In genomic region chr14:25759551-25759950, GRCm38 (mm10) we compare ENCODE assay signal across 10 mouse cellular contexts. TPM values are rescaled to one million over a fixed set of nuclear protein-coding genes. Genes with fewer than 3 reads are reported as not detected.
DNase-seq lines count a peak whose midpoint lies in the region; ATAC-seq and TF ChIP-seq lines count a peak whose summit lies in the region.
"Had no signal": no experiment of that assay in that cellular context is flagged by ENCODE, and none has a peak within 500 bp of the region (broad histone marks: within the 10 kb centered on the region; RNA-seq: fewer than 3 reads in every experiment).

No protein-coding gene starts in this region.

- ATAC-seq in lung, embryonic 16.5 days (ENCODE audit: low read depth), result no peak
- ATAC-seq in granulocyte monocyte progenitor cell, adult 5-6 weeks (replicated peaks; ENCODE audit: poor library complexity, severe bottlenecking), result peak; percentile 50
- ATAC-seq in stomach, embryonic 15.5 days (ENCODE audit: insufficient read depth, low FRiP score, low read depth), result no peak
- ATAC-seq in megakaryocyte progenitor cell, adult 5-6 weeks (replicated peaks; ENCODE audit: poor library complexity), result no peak
- ATAC-seq in hindbrain, embryonic 13.5 days (ENCODE audit: low FRiP score), result no peak

- H3K4me1 ChIP-seq in heart, adult 2 months (ENCODE audit: control insufficient read depth, insufficient read depth, low read length), result peaks cover 18% of the 10 kb centered on the region
- peaks cover 35% of the 10 kb centered on the region for H3K4me1 ChIP-seq in lung, embryonic 16.5 days (replicated peaks; ENCODE audit: control insufficient read depth, insufficient read depth, low read length)
- peaks cover 55% of the 10 kb centered on the region for H3K4me1 ChIP-seq in stomach, embryonic 15.5 days
- peaks cover 39% of the 10 kb centered on the region for H3K4me1 ChIP-seq in hindbrain, embryonic 13.5 days (replicated peaks)

- 0 out of 2 replicates have a peak, but pooled peaks have one; percentile 10 for TF ChIP-seq POLR2A in heart, adult 2 months (IDR thresholded peaks at IDR 0.05; ENCODE audit: insufficient read depth, low read depth, low read length)

- no peak for TF ChIP-seq EP300 in heart, adult 2 months (IDR thresholded peaks at IDR 0.05; ENCODE audit: insufficient read depth, low read depth, low read length)

- 34% methylated on average over 7 of the region's 7 CpGs for WGBS in heart, adult 2 months
- WGBS in lung, embryonic 16.5 days, result 42% methylated on average over 7 of the region's 7 CpGs
- WGBS in stomach, embryonic 15.5 days, result 34% methylated on average over 7 of the region's 7 CpGs
- WGBS in hindbrain, embryonic 13.5 days, result 76% methylated on average over 7 of the region's 7 CpGs

- DNase-seq in heart, adult 2 months, result no peak
- DNase-seq in heart, postnatal 25 days (ENCODE audit: low spot score), result no peak
- no peak for DNase-seq in lung, postnatal 14 days
- DNase-seq: cerebellum, adult 18-20 months; kidney, postnatal 14 days had no signal

- H3K36me3 ChIP-seq in heart, adult 2 months (ENCODE audit: control insufficient read depth, insufficient read depth, low read length), result no peaks in the 10 kb centered on the region; the same call in 1 of the 2 replicates
- no peaks in the 10 kb centered on the region for H3K36me3 ChIP-seq in lung, embryonic 16.5 days (ENCODE audit: control insufficient read depth, insufficient read depth, low read length)
- H3K36me3 ChIP-seq in stomach, embryonic 15.5 days, result no peaks in the 10 kb centered on the region
- H3K36me3 ChIP-seq in hindbrain, embryonic 13.5 days, result no peaks in the 10 kb centered on the region

- H3K4me3 ChIP-seq in heart, adult 2 months, result no peak overlapping the region
- no peak overlapping the region for H3K4me3 ChIP-seq in lung, embryonic 16.5 days (ENCODE audit: low read length)
- H3K4me3 ChIP-seq in stomach, embryonic 15.5 days (replicated peaks), result no peak overlapping the region
- no peak overlapping the region for H3K4me3 ChIP-seq in hindbrain, embryonic 13.5 days

- no peak for TF ChIP-seq CTCF in heart, adult 2 months (IDR thresholded peaks at IDR 0.05)

- no peaks in the 10 kb centered on the region for H3K27me3 ChIP-seq in heart, adult 2 months (ENCODE audit: control insufficient read depth, insufficient read depth, low read length)
- no peaks in the 10 kb centered on the region for H3K27me3 ChIP-seq in lung, embryonic 16.5 days (ENCODE audit: control insufficient read depth, insufficient read depth, low read depth, low read length)
- H3K27me3 ChIP-seq in stomach, embryonic 15.5 days (replicated peaks), result no peaks in the 10 kb centered on the region
- H3K27me3 ChIP-seq in hindbrain, embryonic 13.5 days, result 0 out of 2 replicates have a peak, but pooled peaks cover 3% of the 10 kb centered on the region

- no peak overlapping the region for H3K9ac ChIP-seq in heart, adult 2 months (ENCODE audit: low read depth, low read length)
- no peak overlapping the region for H3K9ac ChIP-seq in lung, embryonic 16.5 days (ENCODE audit: low read length)
- H3K9ac ChIP-seq in stomach, embryonic 15.5 days, result no peak overlapping the region
- H3K9ac ChIP-seq in hindbrain, embryonic 13.5 days, result no peak overlapping the region

- peak overlapping the region; percentile 64 for H3K27ac ChIP-seq in heart, adult 2 months
- H3K27ac ChIP-seq in lung, embryonic 16.5 days (ENCODE audit: low read length), result peak overlapping the region; percentile 44
- H3K27ac ChIP-seq in stomach, embryonic 15.5 days, result peak overlapping the region; percentile 67
- no peak overlapping the region for H3K27ac ChIP-seq in hindbrain, embryonic 13.5 days

- peaks cover 3% of the 10 kb centered on the region; the same call in 1 of the 2 replicates for H3K79me2 ChIP-seq in heart, adult 2 months (replicated peaks; ENCODE audit: control insufficient read depth, insufficient read depth, low read length)

- no peaks in the 10 kb centered on the region for H3K9me3 ChIP-seq in lung, embryonic 16.5 days (ENCODE audit: control insufficient read depth, low read length)
- H3K9me3 ChIP-seq in stomach, embryonic 15.5 days, result no peaks in the 10 kb centered on the region
- H3K9me3 ChIP-seq in hindbrain, embryonic 13.5 days, result no peaks in the 10 kb centered on the region

- intact Hi-C loops in heart, adult 2 months (cut with DNase I), result no loop called here
- intact Hi-C loops in heart, postnatal 25 days (cut with DNase I), result no loop called here

- H3K4me2 ChIP-seq in lung, embryonic 16.5 days (ENCODE audit: low read depth, low read length), result no peak overlapping the region
- no peak overlapping the region for H3K4me2 ChIP-seq in stomach, embryonic 15.5 days
- no peak overlapping the region for H3K4me2 ChIP-seq in hindbrain, embryonic 13.5 days

RNA-seq across cellular contexts. Expression of gene Zcchc24, which starts 9.3 kb away (rescaled TPM):
- 10 to 100 TPM; 33.5 TPM for total RNA-seq in heart, adult 2 months (2021)
- polyA plus RNA-seq in heart, adult 2 months (2012; rRNA removed), result 27.3 and 39.4 TPM in 2 replicates
- total RNA-seq in heart, postnatal 25 days (2021), result 10 to 100 TPM; 33.3 to 35.7 TPM
- 12.8 and 14.6 TPM in 2 replicates for polyA plus RNA-seq in lung, embryonic 16.5 days (2015; fragmentation: Nextera tagmentation; extraction: Ambion mirVana)
- 0.54 and 1.5 TPM in 2 replicates for total RNA-seq in granulocyte monocyte progenitor cell, adult 5-6 weeks (2014; fragmentation: Nextera tagmentation)
- total RNA-seq in granulocyte monocyte progenitor cell, adult 5-6 weeks (2017), result 1.3 and 1.6 TPM in 2 replicates
- polyA plus RNA-seq in stomach, embryonic 15.5 days (2015; fragmentation: Nextera tagmentation; extraction: Ambion mirVana), result 25.7 and 26.9 TPM in 2 replicates
- 1.2 and 1.3 TPM in 2 replicates for total RNA-seq in megakaryocyte progenitor cell, adult 5-6 weeks (2015)
- total RNA-seq in megakaryocyte progenitor cell, adult 5-6 weeks (2017), result 0.41 and 0.92 TPM in 2 replicates
- 11.9 and 12.2 TPM in 2 replicates for polyA plus RNA-seq in hindbrain, embryonic 13.5 days (2015; fragmentation: Nextera tagmentation; extraction: Ambion mirVana)

Comparison
In these comparisons a context has a peak if more than half of its experiments do, and no peak if none do; other contexts are left out.
1. RNA of gene Zcchc24, which starts 9.3 kb away (total RNA-seq): 33.3 to 35.7 TPM in heart, postnatal 25 days and 33.5 TPM in heart, adult 2 months; 0.54 to 1.6 TPM in granulocyte monocyte progenitor cell, adult 5-6 weeks and 0.41 to 1.3 TPM in megakaryocyte progenitor cell, adult 5-6 weeks; every median in the first group is over 10 times any median in the second.